Mouse (Mus musculus) embryonic facial prominence, embryonic 14.5 days (tissue): ENCODE data around the gene Gmfb. TPM values are rescaled to one million over a fixed set of nuclear protein-coding genes. Genes with fewer than 3 reads are reported as not detected.
A peak's percentile ranks its signal among the peaks of the same experiment; 100 is the strongest.

Experiments
- ATAC-seq: fragments of 200-750 bp; cut with Nextera tagmentation; 2 replicates; pipeline ENCODE4 v1.8.0; 2017; ENCODE audit warnings: low read depth, moderate number of reproducible peaks, moderate TSS enrichment
- DNase-seq: peaks from one replicate; pipeline ENCODE4 v3.0.0-alpha.2; 2015; ENCODE audit warnings: low spot score
- H3K27ac ChIP-seq: fragments of 300-500 bp; sonication (generic); replicated peaks from 2 replicates; pipeline ENCODE4 v1.5.1; 2014; ENCODE audit warnings: low read depth, mild to moderate bottlenecking, low read length, moderate library complexity
- H3K27me3 ChIP-seq: fragments of 300-500 bp; sonication (generic); replicated peaks from 2 replicates; pipeline ENCODE4 v1.6.1; 2014; ENCODE audit warnings: low read length; ENCODE audit not compliant: control insufficient read depth, insufficient read depth
- H3K36me3 ChIP-seq: fragments of 300-500 bp; sonication (generic); 2 replicates; pipeline ENCODE4 v1.6.1; 2014; ENCODE audit warnings: low read length, mixed read lengths; ENCODE audit not compliant: control insufficient read depth, insufficient read depth
- H3K4me1 ChIP-seq: fragments of 300-500 bp; sonication (generic); 2 replicates; pipeline ENCODE4 v1.6.1; 2014; ENCODE audit warnings: antibody characterized with exemption, low read length; ENCODE audit not compliant: control insufficient read depth, insufficient read depth
- H3K4me2 ChIP-seq: fragments of 300-500 bp; sonication (generic); 2 replicates; pipeline ENCODE4 v1.6.1; 2014; ENCODE audit warnings: low read depth, mild to moderate bottlenecking, low read length, moderate library complexity, mixed read lengths
- H3K4me3 ChIP-seq: fragments of 300-500 bp; sonication (generic); 2 replicates; pipeline ENCODE4 v1.5.1; 2014; ENCODE audit warnings: low read depth, mild to moderate bottlenecking, low read length
- H3K9ac ChIP-seq: fragments of 300-500 bp; sonication (generic); 2 replicates; pipeline ENCODE4 v1.6.1; 2014; ENCODE audit warnings: low read depth, mild to moderate bottlenecking, low read length, moderate library complexity, mixed read lengths
- H3K9me3 ChIP-seq: fragments of 300-500 bp; sonication (generic); 2 replicates; pipeline ENCODE4 v1.6.1; 2016; ENCODE audit warnings: low read length; ENCODE audit not compliant: control insufficient read depth
- WGBS: fragments of 180-500 bp; shearing (Covaris S2); extraction: QIAGEN DNeasy Blood & Tissue Kit; methylation state at CpG from one replicate; pipeline ENCODE4 v1.1.7; 2014; 5-methylcytosine and 5-hydroxymethylcytosine counted together
- polyA plus RNA-seq: library from polyadenylated mRNA; unstranded; fragments of >200 nt; fragmentation: Nextera tagmentation; extraction: Ambion mirVana; gene quantifications from 2 replicates; pipeline ENCODE4 v1.2.1, GENCODE M21; 2014

Gmfb gene
- 85.7 and 90.0 TPM in 2 replicates for polyA plus RNA-seq

DNA sequence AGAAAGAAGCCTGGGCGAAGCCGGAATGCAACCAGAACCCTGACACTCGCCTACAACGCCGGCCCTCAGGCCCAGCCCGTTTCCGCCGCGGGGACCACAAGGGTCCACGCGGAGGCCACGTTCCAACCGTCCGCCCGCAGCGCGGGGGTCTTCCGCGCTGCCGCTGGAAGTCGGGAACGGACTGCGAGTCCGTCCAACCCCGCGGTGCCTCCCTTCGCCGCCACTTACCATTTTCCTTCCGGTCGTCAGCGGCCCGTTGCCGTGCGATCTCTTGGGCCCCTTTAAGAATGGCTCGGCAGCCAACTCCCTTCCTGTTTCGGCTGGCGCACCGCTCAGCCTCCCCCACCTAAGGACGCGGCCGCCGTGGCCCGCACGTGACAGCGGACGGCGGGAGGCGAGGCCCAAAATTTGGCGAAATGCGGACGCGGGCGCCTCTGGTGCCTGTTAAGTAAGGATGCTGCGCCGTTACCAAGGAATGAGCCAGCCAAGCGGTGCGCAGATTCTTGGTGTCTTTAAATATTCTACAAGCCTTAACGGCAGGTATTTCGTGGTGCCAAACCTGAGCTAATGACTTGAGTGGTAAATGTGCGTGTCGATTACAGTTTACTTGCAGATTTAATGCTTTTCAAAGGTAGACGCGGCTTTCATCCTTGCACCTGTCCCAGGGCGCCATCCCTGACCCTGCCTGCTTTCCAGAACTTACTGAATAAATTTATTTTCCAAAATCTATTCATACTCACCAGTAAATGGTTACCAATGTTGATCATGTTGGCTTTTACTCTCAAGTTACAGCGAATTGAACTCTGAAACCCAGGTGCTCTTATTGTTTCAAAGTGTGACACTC lies at the start of gene Gmfb:
Gene Gmfb, minus strand, starts transcription at position 370 of the 844 bp plus-strand sequence.
- DNase-seq (peak; percentile 96), ATAC-seq (peak; percentile 97)
- Histone ChIP-seq H3K36me3 (0 out of 2 replicates have a peak, but pooled peaks cover 5% of the 10 kb centered on the region), H3K9ac (peak within 1 kb of the TSS; percentile 90), H3K4me3 (peak within 1 kb of the TSS; percentile 81), H3K4me1 (peaks cover 13% of the 10 kb centered on the region), H3K27ac (peak within 1 kb of the TSS; percentile 91), H3K4me2 (peak within 1 kb of the TSS; percentile 91), H3K27me3 (0 out of 2 replicates have a peak, but pooled peaks cover 4% of the 10 kb centered on the region), H3K9me3 (no peaks in the 10 kb centered on the region)
- WGBS, result 1% methylated on average over 62 of the region's 65 CpGs

DNA sequence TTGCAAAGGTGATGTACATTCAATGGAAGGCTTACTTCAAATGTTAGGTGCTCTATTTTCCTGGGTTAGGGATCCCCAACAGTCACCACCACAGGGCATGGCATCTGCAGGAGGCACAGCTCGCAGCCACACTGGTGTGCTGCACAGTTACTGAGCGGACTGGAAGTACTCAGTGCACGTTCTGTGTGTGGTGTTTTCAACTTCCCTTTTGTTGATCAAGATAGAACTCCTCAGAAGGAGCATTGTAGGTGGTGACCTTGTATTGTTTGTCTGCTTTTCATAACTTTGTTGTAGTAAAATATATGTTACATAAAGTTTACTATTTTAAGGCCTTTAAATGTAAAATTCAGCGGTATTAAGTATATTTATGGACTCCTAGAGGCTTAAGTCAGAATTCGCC lies 40.9 kb upstream of the Gmfb start:
- no peak overlapping the region for H3K4me2 ChIP-seq

DNA sequence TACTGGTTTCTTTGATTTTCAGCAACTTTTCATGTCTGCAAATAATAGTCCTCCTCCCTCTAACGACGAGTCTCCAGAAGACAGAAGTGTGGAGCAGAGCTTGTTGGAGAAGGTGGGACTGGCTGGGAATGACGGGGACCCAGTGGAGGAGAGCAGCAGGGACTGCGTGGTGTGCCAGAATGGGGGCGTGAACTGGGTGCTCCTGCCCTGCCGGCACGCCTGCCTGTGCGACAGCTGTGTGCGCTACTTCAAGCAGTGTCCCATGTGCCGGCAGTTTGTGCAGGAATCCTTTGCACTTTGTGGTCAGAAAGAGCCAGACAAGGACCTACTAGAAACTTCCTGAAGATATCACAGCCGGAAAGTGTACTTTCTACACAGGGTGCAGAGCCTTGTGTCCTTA lies 31.6 kb upstream of the Gmfb start:
- no peak overlapping the region for H3K4me3 ChIP-seq
- no peaks in the 10 kb centered on the region for H3K27me3 ChIP-seq
- DNase-seq, result no peak
- H3K4me2 ChIP-seq, result no peak overlapping the region
- WGBS, result 76% methylated on average over 11 of the region's 11 CpGs
- no peak overlapping the region for H3K27ac ChIP-seq
- H3K9me3 ChIP-seq, result no peaks in the 10 kb centered on the region
- H3K36me3 ChIP-seq, result peaks cover 16% of the 10 kb centered on the region; the same call in 1 of the 2 replicates
- H3K4me1 ChIP-seq, result no peaks in the 10 kb centered on the region
- peak overlapping the region; percentile 8; the same call in 1 of the 2 replicates for H3K9ac ChIP-seq
- ATAC-seq, result no peak

More for the DNA sequence above, 40.9 kb upstream of the Gmfb start:
- no peak overlapping the region for H3K27ac ChIP-seq
- no peaks in the 10 kb centered on the region for H3K36me3 ChIP-seq
- ATAC-seq, result no peak
- H3K4me1 ChIP-seq, result no peaks in the 10 kb centered on the region
- H3K9me3 ChIP-seq, result no peaks in the 10 kb centered on the region
- H3K4me3 ChIP-seq, result no peak overlapping the region
- 88% methylated on average over 5 of the region's 5 CpGs for WGBS
- no peak overlapping the region for H3K9ac ChIP-seq
- H3K27me3 ChIP-seq, result no peaks in the 10 kb centered on the region
- DNase-seq, result no peak

DNA sequence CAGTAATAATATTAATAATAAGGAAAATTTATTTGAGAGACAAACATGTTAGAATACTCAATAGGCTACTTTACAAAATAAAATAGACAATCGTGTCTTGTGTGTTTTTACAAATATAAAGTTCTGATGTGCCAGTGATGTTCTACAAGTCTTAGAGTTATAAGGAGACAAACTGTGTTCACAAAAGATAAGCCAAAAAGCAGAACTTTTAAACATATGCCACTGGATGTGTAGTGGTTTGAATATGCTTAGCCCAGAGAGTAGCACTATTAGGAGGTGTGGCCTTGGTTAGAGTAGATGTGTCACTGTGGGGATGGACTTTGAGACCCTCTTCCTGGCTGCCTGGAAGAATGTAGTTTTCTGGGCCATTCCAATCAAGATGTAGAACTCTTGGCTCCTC lies 27.7 kb upstream of the Gmfb start:
- Histone ChIP-seq H3K9me3 (no peaks in the 10 kb centered on the region), H3K9ac (no peak overlapping the region), H3K36me3 (peaks cover 18% of the 10 kb centered on the region), H3K4me1 (no peaks in the 10 kb centered on the region), H3K27ac (no peak overlapping the region), H3K4me2 (no peak overlapping the region), H3K27me3 (no peaks in the 10 kb centered on the region), H3K4me3 (no peak overlapping the region)
- WGBS, result 92% methylated on average over 1 of the region's 1 CpGs
- DNase-seq (no peak), ATAC-seq (no peak)

DNA sequence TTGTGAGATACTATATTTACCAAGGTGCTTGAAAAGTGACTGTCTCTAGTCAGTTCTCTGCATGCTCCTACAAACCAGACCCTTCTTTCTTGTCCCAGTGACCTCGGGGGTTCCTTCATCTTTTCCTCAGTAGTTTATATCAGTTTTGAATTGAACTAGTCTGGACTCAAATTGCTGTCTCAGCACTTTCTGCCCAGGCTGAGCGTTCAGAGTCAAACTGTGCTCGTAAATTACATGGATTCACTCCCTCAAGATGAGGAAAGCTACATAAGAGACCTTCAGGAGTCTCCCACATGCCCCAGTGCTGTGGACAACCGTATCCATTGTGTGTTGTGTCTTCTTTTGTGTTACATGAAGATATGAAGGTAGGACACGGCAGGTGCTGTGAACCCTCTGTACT lies 26.7 kb upstream of the Gmfb start:
- Histone ChIP-seq H3K27ac (no peak overlapping the region), H3K36me3 (peaks cover 10% of the 10 kb centered on the region; the same call in 1 of the 2 replicates), H3K4me2 (no peak overlapping the region), H3K27me3 (no peaks in the 10 kb centered on the region), H3K4me3 (no peak overlapping the region), H3K9me3 (no peaks in the 10 kb centered on the region), H3K4me1 (no peaks in the 10 kb centered on the region), H3K9ac (no peak overlapping the region)
- ATAC-seq (no peak), DNase-seq (no peak)
- 83% methylated on average over 5 of the region's 5 CpGs for WGBS

DNA sequence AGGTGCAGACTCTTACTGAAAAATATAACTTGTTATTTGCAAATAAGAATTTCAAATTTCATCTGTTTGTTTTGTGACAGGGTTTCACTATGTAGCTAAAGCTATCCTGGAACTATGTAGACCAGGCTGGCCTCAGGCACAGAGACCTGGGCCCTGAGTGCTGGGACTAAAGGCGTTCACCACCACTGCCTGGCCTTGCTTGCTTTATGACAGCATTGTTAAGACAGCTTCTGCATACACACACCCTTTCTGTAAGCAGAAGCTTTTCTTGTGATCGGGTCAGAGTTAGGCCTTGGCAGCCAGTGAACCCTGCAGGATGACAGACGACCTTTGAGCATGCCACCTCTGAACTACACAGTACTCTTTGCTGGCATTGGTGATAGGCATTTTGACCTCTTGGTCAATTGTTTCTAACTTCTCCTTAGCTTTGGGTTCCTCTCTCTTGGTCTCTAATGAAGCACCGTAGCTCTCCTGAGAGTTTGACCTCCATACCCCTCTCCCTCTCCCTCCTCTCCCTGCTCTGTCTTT lies 26.1 kb upstream of the Gmfb start:
- Histone ChIP-seq H3K27me3 (no peaks in the 10 kb centered on the region), H3K36me3 (peaks cover 7% of the 10 kb centered on the region; the same call in 1 of the 2 replicates), H3K4me2 (no peak overlapping the region), H3K9me3 (no peaks in the 10 kb centered on the region), H3K4me1 (no peaks in the 10 kb centered on the region), H3K4me3 (no peak overlapping the region), H3K9ac (no peak overlapping the region), H3K27ac (no peak overlapping the region)
- 85% methylated on average over 4 of the region's 4 CpGs for WGBS
- ATAC-seq, result no peak
- no peak for DNase-seq

DNA sequence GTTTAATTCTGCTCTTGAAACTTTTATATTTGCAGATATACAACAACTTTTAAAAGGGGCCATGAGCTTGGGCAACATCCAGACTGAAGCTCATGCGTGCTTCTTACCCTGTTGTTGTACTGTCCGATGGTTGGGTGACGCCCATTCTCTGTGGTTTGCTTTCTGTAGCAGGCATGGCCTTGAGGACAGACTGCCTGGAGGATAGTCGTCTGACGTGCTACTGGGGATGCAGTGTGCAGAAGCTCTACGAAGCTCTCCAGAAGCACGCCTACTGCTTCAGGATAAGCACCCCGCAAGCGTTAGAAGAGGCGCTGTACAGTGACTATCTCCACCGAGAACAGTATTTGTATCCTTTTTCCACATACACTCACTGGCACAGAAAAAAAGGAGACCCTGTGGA lies 23.7 kb upstream of the Gmfb start:
- Histone ChIP-seq H3K4me2 (no peak overlapping the region), H3K36me3 (peaks cover 23% of the 10 kb centered on the region), H3K27ac (no peak overlapping the region), H3K9me3 (no peaks in the 10 kb centered on the region), H3K9ac (no peak overlapping the region), H3K27me3 (no peaks in the 10 kb centered on the region), H3K4me3 (no peak overlapping the region), H3K4me1 (no peaks in the 10 kb centered on the region)
- DNase-seq (no peak), ATAC-seq (no peak)
- WGBS, result 94% methylated on average over 11 of the region's 11 CpGs

DNA sequence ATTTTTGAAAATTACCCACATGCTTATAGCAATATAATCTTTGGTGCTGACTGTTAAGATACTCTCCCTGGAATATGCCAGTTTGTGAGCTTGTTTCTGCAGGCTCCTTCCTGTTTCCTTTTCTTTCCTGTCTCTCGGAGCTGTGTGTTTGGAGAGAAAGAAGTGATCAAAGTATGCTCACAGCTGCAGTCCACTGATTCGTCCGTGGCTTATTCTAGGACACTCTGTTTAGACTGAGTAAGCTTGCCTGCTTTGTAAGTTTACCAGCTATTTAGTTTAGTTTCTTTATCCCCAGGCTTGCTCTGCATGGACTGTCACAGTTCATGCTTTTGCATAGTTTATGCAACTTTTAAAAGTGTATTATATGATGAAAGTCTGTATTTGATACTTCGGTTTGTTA lies 17.3 kb upstream of the Gmfb start:
- WGBS, result 56% methylated on average over 4 of the region's 4 CpGs
- Histone ChIP-seq H3K9me3 (no peaks in the 10 kb centered on the region), H3K27me3 (no peaks in the 10 kb centered on the region), H3K4me1 (no peaks in the 10 kb centered on the region), H3K4me3 (no peak overlapping the region), H3K27ac (no peak overlapping the region), H3K9ac (no peak overlapping the region), H3K36me3 (peaks cover 22% of the 10 kb centered on the region; the same call in 1 of the 2 replicates), H3K4me2 (no peak overlapping the region)
- ATAC-seq (0 out of 2 replicates have a peak, but pooled peaks have one; percentile 33), DNase-seq (no peak)
